Mouse (Mus musculus): ENCODE data around the gene Neurod2.

DNA sequence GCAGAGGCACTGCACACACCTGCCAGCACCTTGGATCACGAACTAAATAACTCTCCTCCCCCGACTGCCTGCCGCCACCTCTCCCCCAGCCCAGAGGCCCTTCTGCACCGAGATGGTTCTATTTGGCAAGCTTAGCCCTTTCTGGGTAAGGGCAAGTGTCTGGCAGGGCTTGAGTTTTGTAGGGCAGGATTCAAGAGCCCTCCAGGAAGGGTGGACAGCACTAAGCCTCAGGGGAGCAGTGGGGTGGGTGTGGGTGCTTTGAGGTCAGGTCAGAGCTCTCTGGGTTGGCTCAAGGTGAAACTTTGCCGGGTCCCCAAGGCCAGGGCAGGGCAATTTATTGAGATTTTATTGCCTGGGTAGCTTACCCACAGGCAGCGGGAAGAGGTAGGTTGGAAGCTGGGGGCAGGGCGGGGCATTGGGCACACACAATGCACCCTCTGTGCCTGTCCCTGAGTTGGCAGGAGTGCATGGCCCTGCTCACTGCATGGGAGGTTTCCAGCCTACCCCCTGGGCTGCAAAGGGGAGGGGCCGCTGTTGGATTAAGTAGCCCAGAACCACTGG is 24.3 kb upstream of the Neurod2 start:
- no peak for TF ChIP-seq CTCF (IDR thresholded peaks at IDR 0.05; ENCODE audit: control insufficient read depth, insufficient read depth, insufficient read length)
- no peak for TF ChIP-seq MAX (IDR thresholded peaks at IDR 0.05)
- TF ChIP-seq FOSL1 (IDR thresholded peaks at IDR 0.05; ENCODE audit: insufficient read depth, low read length, poor library complexity, severe bottlenecking), result no peak

Measured in C2C12 (cell line).